Mouse (Mus musculus) layer of hippocampus, adult 2 months (tissue): ENCODE data around the gene Foxl1. TPM values are rescaled to one million over a fixed set of nuclear protein-coding genes. Genes with fewer than 3 reads are reported as not detected.

Source experiments
- DNase-seq, 2 experiments: peaks; one replicate each; pipeline ENCODE4 v3.0.0; 2022; ENCODE audit warnings: low spot score in 2 of 2
- H3K27ac ChIP-seq: fragments of 200-600 bp; 2 replicates; pipeline ENCODE4 v1.8.1; 2022
- H3K4me3 ChIP-seq: fragments of 200-600 bp; 2 replicates; pipeline ENCODE4 v1.8.1; 2022; ENCODE audit warnings: mild to moderate bottlenecking
- CTCF ChIP-seq: fragments of 200-600 bp; conservative IDR thresholded peaks from 2 replicates; pipeline ENCODE4 v1.8.1; 2022; ENCODE audit warnings: antibody characterized with exemption, mild to moderate bottlenecking, moderate library complexity
- total RNA-seq, 2 experiments: library from RNA; stranded (reverse); gene quantifications; 2 replicates each; pipeline ENCODE4 v1.2.3; 2021

The Foxl1 gene
- total RNA-seq, 2 experiments from 2014 or later, result 0.13 TPM; not detected in 1

DNA sequence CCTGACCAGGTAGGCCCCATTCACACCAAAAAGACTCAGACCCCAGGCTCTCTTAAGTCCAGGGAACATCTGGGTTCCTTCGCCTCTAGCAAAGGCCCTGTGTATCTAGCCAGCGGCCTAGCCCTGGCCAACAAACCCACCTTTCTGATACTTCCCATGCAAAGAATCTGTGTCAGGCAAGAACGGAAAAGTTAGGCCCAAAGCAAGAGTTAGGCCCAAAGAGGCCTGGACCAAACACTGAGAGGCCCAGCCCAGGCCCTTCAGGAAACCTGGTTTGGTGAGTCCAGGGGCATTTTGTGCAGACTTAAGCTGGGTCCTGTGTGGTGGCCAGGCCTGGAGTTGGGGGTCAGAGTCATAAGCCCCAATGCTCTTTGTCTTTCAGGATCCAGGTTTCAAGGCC, 42.2 kb upstream of the Foxl1 start:
- Histone ChIP-seq H3K27ac (no peak overlapping the region), H3K4me3 (no peak overlapping the region; the same call in 1 of the 2 replicates)
- no peak for DNase-seq
- no peak for TF ChIP-seq CTCF

DNA sequence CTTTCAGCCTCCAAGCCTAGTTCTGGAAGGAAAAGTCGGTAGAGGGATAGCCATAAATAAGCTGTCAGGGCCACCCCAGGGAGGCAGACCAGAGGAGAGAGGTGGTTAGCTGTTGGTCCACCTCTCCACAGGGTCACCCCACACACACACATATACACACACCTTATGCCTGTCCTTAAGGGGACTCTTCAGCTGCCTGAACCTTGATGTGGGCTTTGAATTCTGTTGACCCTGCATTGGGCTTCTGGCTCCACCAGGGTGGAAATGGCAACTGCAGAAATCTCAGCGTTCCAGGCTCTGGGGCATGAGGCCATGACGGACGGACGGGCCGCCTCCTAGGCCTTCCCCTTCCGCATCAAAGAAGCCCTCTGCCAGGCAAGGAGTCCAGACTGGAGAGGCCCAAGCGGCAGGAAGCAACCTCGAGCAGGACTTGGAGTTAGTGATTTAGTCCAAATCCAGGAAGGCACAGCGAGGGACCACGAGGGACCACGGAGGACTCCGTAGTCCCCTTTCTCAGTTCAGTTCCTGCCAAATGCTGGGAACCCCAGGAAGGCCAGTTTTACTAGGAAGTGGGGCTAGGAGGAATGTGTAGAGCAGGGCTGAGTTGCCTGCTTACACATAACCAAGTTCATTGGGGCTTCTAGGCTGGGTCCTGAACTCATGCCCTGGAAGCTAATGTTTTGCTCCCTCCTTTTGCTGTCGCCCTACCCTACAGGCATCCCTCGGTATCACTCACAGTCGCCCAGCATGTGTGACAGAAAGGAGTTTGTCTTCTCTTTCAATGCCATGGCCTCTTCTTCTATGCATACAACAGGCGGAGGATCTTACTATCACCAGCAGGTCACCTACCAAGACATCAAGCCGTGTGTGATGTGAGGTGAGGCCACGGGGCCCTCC, 41.5 kb upstream of the Foxl1 start:
- no peak for TF ChIP-seq CTCF
- H3K4me3 ChIP-seq, result no peak overlapping the region
- DNase-seq, result no peak

DNA sequence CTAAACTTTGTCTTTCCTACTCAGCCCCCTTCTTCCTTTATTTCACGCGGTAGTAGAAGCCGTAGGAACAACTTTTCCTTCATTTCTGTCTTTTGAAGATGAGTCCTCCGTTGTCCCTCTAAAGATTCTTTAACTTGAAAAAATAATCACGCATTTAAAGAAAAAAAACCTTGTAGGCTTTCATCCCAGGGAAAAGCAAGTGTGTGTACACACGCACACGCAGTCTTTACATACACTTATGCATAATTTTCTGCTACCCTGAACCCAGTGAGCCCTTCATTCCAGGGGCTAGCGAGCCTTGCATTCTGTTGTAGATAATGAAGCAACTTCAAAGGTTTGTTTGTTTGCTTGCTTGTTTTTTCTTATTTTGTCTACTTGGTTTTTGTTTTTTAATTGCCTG, 39.5 kb upstream of the Foxl1 start:
- no peak for DNase-seq
- TF ChIP-seq CTCF, result no peak
- Histone ChIP-seq H3K4me3 (no peak overlapping the region), H3K27ac (no peak overlapping the region)

More for the DNA sequence above, 41.5 kb upstream of the Foxl1 start:
- H3K27ac ChIP-seq, result no peak overlapping the region

DNA sequence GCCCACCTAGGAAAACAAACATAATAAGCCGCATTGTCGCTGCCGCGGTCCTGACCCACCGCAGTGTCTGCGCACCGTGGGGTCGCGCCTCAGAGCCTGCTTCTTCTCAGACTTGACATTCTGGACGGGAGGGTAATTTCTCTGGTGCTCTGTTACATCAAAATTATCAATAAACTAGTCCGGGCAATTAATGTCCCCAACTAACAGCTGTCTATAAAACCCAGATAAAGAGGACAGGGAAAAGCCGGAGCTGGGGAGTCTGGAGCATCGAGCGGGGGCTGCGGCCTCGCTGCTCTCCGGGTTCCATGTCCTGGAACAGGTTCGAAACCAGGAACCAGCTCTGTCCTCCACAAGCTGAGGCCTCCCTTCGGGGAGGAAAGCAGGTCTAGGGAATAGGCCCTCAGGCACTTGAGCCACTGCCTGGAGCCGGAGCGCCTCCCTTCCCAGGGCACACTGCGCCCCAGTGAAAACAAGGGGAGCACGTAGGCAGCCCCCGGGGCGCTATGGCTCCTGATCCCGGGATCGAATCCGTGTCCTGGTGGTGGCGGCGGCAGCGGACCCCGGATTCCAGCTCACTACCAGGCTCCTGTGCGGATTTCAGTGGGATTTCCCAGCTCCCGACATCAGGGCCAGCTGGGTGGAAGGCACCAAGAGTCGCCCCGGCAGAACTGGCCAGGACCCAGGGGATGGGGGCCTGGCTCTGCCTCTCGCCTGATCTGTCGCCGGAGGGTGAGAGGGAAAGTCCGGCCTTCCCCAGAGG, 38.7 kb upstream of the Foxl1 start:
- TF ChIP-seq CTCF, result no peak
- no peak overlapping the region for H3K27ac ChIP-seq
- no peak overlapping the region for H3K4me3 ChIP-seq
- no peak for DNase-seq

DNA sequence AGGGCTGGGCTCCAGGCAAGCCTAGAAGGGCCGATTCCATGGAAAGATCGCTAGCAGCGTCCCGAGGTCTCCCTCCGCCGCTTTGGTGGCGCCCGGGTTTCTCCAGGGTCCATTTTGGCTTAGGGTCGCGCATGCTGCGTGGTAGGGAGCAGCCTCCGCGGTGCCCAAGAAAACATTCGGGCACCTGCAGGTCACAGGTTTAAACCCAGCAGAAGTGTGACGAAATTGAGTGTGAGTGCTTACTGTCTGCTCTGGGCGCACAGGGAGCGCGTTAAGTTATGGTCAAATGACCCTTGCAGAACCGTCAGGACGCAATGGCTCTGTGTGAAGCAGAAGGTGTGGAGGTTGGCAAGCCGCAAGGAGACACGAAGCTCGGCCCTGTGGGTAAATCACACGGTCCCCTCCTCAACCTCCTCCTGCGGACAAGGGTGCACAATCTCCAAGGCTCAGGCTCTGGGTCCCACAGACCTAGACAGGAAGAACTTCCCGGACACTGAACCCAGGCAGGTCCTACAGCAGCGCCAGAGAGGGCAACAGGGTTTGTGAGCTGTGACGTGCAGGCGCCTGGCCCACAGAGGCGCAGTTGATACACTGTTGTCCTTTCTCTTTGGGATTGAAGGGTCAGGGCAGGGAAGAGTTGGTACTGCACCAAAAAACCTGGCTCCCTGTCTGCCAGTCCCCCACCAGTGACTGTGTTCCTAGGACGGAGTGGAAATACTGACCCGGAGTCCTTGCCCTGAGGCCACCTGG, 37.9 kb upstream of the Foxl1 start:
- H3K4me3 ChIP-seq, result no peak overlapping the region
- TF ChIP-seq CTCF, result no peak
- H3K27ac ChIP-seq, result no peak overlapping the region
- no peak for DNase-seq

DNA sequence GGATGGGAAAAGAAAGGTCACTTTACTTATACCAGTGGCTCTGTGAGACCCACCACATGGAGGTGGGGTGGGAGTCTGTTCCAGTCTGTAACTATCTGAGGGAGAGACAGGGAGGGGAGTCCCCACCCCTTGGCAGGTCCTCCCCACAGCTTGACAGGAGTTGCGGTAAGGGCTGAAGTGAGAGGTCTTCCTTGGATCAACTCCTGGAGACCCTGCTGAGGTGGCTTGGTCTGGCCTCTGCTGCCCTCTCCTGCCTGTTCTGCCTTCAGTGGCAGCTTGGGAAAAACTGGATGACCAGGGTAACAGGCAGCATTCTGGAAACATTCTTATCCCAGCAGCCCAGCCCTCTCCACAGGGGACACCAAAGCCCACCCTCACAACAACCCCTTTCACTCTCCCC, 37.0 kb upstream of the Foxl1 start:
- Histone ChIP-seq H3K4me3 (no peak overlapping the region), H3K27ac (no peak overlapping the region)
- peak; percentile 37 for TF ChIP-seq CTCF
- no peak for DNase-seq

DNA sequence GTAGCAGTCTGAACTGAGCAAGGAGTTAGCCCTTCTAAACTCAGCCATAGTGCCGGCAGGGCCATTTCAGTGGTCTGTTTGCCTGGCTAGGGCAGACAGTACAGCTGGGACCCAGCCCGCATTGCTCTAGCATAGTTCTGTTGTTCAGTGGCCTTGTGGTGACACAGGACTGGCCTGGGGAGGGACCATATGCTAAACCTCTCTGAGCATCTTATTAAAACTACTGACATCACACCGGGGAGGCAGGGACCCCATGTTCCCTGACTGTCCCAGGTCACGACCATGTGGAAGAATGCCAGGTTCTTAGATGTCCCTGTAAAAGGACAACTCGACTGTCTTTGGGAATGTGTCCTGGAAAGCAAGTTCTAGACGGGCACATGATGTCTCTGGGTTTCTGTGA, 35.6 kb upstream of the Foxl1 start:
- no peak overlapping the region for H3K27ac ChIP-seq
- no peak for TF ChIP-seq CTCF
- no peak overlapping the region for H3K4me3 ChIP-seq
- DNase-seq, result no peak

DNA sequence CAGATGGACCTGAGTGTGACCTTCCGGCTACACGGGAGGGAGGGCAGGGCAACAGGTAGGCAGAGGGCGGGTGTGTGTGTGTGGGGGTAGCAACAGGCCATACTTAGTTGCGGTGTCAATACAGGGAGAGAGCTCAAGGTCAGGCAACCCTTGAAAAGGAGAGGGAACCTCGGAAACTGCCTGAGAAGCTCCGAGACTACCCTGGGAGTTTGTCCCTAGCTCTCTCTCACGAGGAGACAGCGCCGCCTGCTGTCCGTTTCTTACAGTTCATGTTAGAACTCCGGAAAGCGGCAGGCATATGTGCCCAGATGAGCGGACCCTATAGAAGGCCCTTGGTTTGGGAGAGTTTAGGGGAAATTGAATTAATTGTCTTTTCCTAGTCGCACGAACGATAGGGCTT, 35.1 kb upstream of the Foxl1 start:
- Histone ChIP-seq H3K27ac (no peak overlapping the region), H3K4me3 (no peak overlapping the region)
- peak; percentile 65 to 90 for DNase-seq
- TF ChIP-seq CTCF, result peak; percentile 91

DNA sequence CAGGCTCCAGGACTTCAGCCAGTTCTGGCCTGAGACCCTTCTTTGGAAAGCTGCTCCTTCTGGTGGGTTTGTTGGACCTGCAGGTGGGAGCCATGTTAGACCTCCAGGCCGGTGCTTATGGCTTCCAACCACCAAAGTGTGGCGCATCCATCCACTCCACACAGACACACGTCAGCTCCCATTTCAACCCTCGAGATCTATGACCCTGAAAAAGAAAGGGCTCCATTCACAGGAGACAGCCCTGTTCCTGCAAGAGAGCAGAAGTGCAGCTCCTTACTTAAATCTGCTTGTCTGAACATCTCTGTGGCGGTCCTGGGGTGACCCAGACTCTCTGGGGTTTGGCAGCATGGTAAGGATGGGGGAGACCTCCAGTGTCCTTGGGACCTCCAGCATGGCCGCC, 34.2 kb upstream of the Foxl1 start:
- no peak overlapping the region for H3K4me3 ChIP-seq
- DNase-seq, result no peak
- no peak for TF ChIP-seq CTCF
- H3K27ac ChIP-seq, result no peak overlapping the region

DNA sequence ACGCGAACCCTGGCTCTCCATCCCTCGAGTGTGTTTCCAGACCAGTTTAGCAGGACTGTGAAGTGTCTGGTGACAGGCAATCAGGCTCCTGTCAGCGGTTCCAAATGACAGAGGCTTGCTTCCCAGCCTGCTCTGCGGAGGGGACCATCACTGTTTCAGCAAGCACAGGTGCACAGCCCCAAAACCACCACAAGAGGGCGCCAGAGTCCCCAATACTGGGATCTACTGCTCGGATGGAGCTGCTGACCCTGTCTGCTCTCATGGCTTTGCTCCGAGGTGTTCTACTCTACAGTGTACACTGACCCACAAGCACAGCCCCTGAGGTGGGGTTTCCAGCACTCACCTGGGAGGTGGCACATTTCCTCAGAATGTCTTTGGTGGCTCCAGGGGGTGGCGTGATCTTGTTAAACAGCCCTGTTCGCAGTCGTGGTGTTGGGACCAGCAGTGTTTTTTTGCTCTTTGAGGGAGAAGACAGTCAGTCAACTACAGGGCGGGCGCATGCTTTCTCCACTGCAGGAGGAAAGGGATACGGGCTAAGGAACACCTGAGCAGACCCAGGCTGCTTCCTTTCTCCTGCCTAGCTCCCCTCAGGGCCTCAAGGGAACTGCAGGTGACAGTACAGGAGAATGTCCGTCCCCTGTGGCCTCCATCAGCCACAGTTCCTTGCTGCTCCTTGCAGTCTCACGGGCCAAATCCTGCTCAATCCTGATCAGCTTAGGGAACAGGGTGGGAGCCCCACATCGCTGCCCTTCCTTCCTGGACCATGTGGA, 23.5 kb upstream of the Foxl1 start:
- H3K4me3 ChIP-seq, result no peak overlapping the region
- no peak overlapping the region for H3K27ac ChIP-seq
- DNase-seq, result peak; percentile 55 to 88
- TF ChIP-seq CTCF, result peak; percentile 99; the same call in 1 of the 2 replicates

DNA sequence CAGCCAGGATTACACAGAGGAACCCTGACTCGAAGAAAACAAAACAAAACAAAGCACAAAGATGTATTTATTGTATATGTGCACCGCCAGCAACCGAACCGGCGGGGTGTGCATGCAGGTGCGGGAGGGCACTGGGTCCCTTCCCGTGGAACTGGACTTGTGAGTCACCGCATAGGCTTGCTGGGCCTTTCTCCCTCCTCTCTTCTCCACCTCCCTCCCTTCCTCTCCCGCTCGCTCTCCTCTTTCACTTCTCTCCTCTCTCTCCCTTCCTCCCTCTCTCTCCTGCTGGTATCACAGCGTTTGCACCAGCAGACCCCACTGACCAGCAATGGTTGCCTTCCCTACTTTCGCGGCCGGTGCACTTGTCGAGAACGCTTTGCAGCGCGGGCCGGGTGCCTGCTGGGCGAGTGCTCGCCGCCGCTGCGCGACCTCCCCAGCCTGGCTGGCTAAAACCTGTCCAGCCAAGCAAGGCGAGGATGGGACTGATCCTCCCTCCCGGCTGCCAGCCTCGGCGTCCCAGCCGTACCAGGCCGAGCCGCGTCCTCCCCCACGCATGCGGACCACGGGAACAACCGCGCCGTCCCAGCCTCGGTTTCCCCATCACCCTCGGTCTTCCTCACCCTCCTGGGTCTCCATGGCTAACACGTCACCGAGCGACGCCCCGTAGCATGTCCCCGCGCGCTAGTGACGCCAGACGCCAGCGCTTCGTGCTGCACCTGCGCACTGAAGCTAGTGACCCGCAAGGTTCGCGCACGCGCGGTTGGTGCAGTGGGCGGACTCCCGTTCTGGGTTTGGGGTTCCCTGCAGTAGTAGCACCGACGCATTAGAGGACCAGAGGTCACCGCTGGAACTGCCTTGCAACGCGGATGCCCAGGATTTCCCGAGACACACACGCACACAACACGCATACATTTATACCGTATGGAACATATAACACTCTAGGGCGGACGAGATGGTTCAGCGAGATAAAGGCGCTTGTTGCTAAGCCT, 19.8 kb upstream of the Foxl1 start, which contains the start of gene Mthfsd:
Gene Mthfsd (minus strand): TSS at position 725 of the 989 bp plus-strand sequence.
- H3K27ac ChIP-seq, result peak within 1 kb of the TSS; percentile 93
- TF ChIP-seq CTCF, result peak; percentile 33
- DNase-seq, result peak; percentile 98 to 100

More for the DNA sequence above, 19.8 kb upstream of the Foxl1 start, which contains the start of gene Mthfsd:
- H3K4me3 ChIP-seq, result peak within 1 kb of the TSS; percentile 91
